Mouse (Mus musculus) neural tube, embryonic 14.5 days (tissue): ENCODE data around the gene Macf1. TPM values are rescaled to one million over a fixed set of nuclear protein-coding genes. Genes with fewer than 3 reads are reported as not detected.

Experiments
- ATAC-seq: fragments of 200-750 bp; cut with Nextera tagmentation; 2 replicates; pipeline ENCODE4 v1.8.0; 2017; ENCODE audit warnings: low read depth, mild to moderate bottlenecking, moderate TSS enrichment, moderate library complexity
- H3K27ac ChIP-seq: fragments of 300-500 bp; sonication (generic); 2 replicates; pipeline ENCODE4 v1.5.1; 2014; ENCODE audit warnings: low read depth, mild to moderate bottlenecking, control low read depth, low read length, moderate library complexity, mixed read lengths
- H3K27me3 ChIP-seq: fragments of 300-500 bp; sonication (generic); 2 replicates; pipeline ENCODE4 v1.6.1; 2014; ENCODE audit warnings: low read length; ENCODE audit not compliant: control insufficient read depth, insufficient read depth
- H3K36me3 ChIP-seq: fragments of 300-500 bp; sonication (generic); 2 replicates; pipeline ENCODE4 v1.6.1; 2014; ENCODE audit warnings: low read length, mixed read lengths; ENCODE audit not compliant: control insufficient read depth, insufficient read depth
- H3K4me1 ChIP-seq: fragments of 300-500 bp; sonication (generic); 2 replicates; pipeline ENCODE4 v1.6.1; 2014; ENCODE audit warnings: low read length; ENCODE audit not compliant: control insufficient read depth, insufficient read depth
- H3K4me2 ChIP-seq: fragments of 300-500 bp; sonication (generic); 2 replicates; pipeline ENCODE4 v1.6.1; 2014; ENCODE audit warnings: mild to moderate bottlenecking, low read depth, low read length, control low read depth
- H3K4me3 ChIP-seq: fragments of 300-500 bp; sonication (generic); 2 replicates; pipeline ENCODE4 v1.5.1; 2014; ENCODE audit warnings: low read depth, low read length, control low read depth, mixed read lengths
- H3K9ac ChIP-seq: fragments of 300-500 bp; sonication (generic); replicated peaks from 2 replicates; pipeline ENCODE4 v1.6.1; 2014; ENCODE audit warnings: low read depth, mild to moderate bottlenecking, control low read depth, low read length, mixed read lengths
- H3K9me3 ChIP-seq: fragments of 300-500 bp; sonication (generic); 2 replicates; pipeline ENCODE4 v1.6.1; 2016; ENCODE audit warnings: low read length; ENCODE audit not compliant: control insufficient read depth
- WGBS: fragments of 180-500 bp; shearing (Covaris S2); extraction: QIAGEN DNeasy Blood & Tissue Kit; methylation state at CpG from one replicate; pipeline ENCODE4 v1.1.7; 2014; 5-methylcytosine and 5-hydroxymethylcytosine counted together
- polyA plus RNA-seq: library from polyadenylated mRNA; unstranded; fragments of >200 nt; fragmentation: Nextera tagmentation; extraction: Ambion mirVana; gene quantifications from 2 replicates; pipeline ENCODE4 v1.2.1, GENCODE M21; 2014

The Macf1 gene
- polyA plus RNA-seq, 1 experiment from 2014 or later: 144 TPM

- no peaks in the 10 kb centered on the region for H3K9me3 ChIP-seq
Observed at GRCm38 (mm10) chr4:123685046-123685445, 886 bp upstream of the Macf1 start.

GRCm38 (mm10) chr4:123682291-123682690 lies 1.9 kb downstream of the Macf1 start:
- Histone ChIP-seq H3K36me3 (peaks cover 14% of the 10 kb centered on the region), H3K27me3 (no peaks in the 10 kb centered on the region), H3K4me2 (no peak overlapping the region), H3K4me3 (no peak overlapping the region), H3K9me3 (no peaks in the 10 kb centered on the region), H3K9ac (no peak overlapping the region), H3K4me1 (peaks cover 25% of the 10 kb centered on the region), H3K27ac (no peak overlapping the region)
- 75% methylated on average over 8 of the region's 8 CpGs for WGBS
- ATAC-seq: no peak

More at GRCm38 (mm10) chr4:123685046-123685445, 886 bp upstream of the Macf1 start:
- no peak for ATAC-seq
- Histone ChIP-seq H3K4me1 (peaks cover 24% of the 10 kb centered on the region), H3K27ac (no peak overlapping the region; the same call in 1 of the 2 replicates), H3K27me3 (no peaks in the 10 kb centered on the region), H3K36me3 (peaks cover 14% of the 10 kb centered on the region), H3K4me2 (peak overlapping the region; percentile 92), H3K9ac (peak overlapping the region; percentile 97; the same call in 1 of the 2 replicates), H3K4me3 (peak overlapping the region; percentile 95)
- WGBS: 74% methylated on average over 7 of the region's 7 CpGs

DNA sequence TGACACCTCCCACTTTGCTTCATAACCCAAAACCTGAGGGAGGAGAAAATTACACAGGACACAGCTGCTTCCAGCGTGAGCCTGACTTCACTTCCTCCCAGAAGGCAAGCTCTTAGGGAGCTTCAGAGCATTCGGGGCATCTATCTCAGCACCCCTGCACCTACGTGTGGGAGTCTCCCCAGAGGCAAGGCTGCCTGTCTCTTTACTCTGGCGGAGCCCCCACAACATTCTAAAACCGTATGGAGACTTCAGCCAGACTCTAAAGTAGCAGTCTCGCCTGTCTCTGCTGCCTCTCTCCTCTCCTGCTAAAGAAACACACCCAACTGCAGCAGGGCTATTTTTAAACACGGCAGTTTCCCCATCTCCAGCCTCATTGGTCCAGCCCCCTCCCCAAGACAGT lies 3.2 kb downstream of the Macf1 start:
- H3K9me3 ChIP-seq: no peaks in the 10 kb centered on the region
- H3K36me3 ChIP-seq: peaks cover 14% of the 10 kb centered on the region
- H3K9ac ChIP-seq: no peak overlapping the region
- no peaks in the 10 kb centered on the region for H3K27me3 ChIP-seq
- H3K4me1 ChIP-seq: peaks cover 35% of the 10 kb centered on the region
- WGBS: 51% methylated on average over 7 of the region's 7 CpGs
- ATAC-seq: no peak
- H3K4me3 ChIP-seq: no peak overlapping the region
- H3K27ac ChIP-seq: no peak overlapping the region
- H3K4me2 ChIP-seq: no peak overlapping the region

GRCm38 (mm10) chr4:123677060-123677804 lies 6.9 kb downstream of the Macf1 start:
- H3K4me3 ChIP-seq: no peak overlapping the region
- peak overlapping the region; percentile 29; the same call in 1 of the 2 replicates for H3K9ac ChIP-seq
- peaks cover 16% of the 10 kb centered on the region for H3K4me1 ChIP-seq
- no peak overlapping the region for H3K4me2 ChIP-seq
- ATAC-seq: 0 out of 2 replicates have a peak, but pooled peaks have one; percentile 18
- WGBS: 15% methylated on average over 10 of the region's 10 CpGs
- H3K27ac ChIP-seq: peak overlapping the region; percentile 66
- H3K27me3 ChIP-seq: no peaks in the 10 kb centered on the region
- H3K36me3 ChIP-seq: no peaks in the 10 kb centered on the region; the same call in 1 of the 2 replicates
- H3K9me3 ChIP-seq: no peaks in the 10 kb centered on the region

GRCm38 (mm10) chr4:123670598-123670997 lies 13.6 kb downstream of the Macf1 start:
- H3K36me3 ChIP-seq: no peaks in the 10 kb centered on the region; the same call in 1 of the 2 replicates
- H3K27ac ChIP-seq: no peak overlapping the region
- no peaks in the 10 kb centered on the region for H3K9me3 ChIP-seq
- peaks cover 31% of the 10 kb centered on the region for H3K4me1 ChIP-seq
- no peak overlapping the region for H3K4me2 ChIP-seq
- no peak overlapping the region for H3K9ac ChIP-seq
- peak; percentile 53; the same call in 1 of the 2 replicates for ATAC-seq
- no peak overlapping the region for H3K4me3 ChIP-seq
- no peaks in the 10 kb centered on the region for H3K27me3 ChIP-seq

DNA sequence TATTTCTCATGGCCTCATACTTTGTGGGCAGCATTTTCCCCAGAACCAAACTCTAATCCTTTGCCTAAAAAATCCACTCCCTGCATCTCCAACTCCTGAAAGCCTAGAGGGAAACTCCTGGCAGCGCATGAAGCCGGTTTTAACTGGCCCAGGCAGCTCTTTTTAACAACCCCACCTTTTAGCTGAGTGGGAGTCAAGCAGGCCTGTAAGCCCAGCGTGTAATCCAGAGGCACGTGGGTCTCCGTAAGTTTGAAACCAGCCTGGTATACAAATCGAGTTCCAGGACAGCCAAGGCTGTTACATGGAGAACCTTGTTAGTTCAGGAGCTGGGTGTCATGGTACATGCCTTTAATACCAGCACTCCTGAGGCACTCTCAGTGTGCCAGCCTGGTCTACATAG lies 14.5 kb downstream of the Macf1 start:
- H3K4me2 ChIP-seq: no peak overlapping the region
- H3K27ac ChIP-seq: no peak overlapping the region
- H3K4me1 ChIP-seq: peaks cover 38% of the 10 kb centered on the region
- no peaks in the 10 kb centered on the region; the same call in 1 of the 2 replicates for H3K36me3 ChIP-seq
- ATAC-seq: no peak
- no peak overlapping the region for H3K9ac ChIP-seq
- no peaks in the 10 kb centered on the region for H3K27me3 ChIP-seq
- no peaks in the 10 kb centered on the region for H3K9me3 ChIP-seq
- 80% methylated on average over 6 of the region's 6 CpGs for WGBS
- H3K4me3 ChIP-seq: no peak overlapping the region

DNA sequence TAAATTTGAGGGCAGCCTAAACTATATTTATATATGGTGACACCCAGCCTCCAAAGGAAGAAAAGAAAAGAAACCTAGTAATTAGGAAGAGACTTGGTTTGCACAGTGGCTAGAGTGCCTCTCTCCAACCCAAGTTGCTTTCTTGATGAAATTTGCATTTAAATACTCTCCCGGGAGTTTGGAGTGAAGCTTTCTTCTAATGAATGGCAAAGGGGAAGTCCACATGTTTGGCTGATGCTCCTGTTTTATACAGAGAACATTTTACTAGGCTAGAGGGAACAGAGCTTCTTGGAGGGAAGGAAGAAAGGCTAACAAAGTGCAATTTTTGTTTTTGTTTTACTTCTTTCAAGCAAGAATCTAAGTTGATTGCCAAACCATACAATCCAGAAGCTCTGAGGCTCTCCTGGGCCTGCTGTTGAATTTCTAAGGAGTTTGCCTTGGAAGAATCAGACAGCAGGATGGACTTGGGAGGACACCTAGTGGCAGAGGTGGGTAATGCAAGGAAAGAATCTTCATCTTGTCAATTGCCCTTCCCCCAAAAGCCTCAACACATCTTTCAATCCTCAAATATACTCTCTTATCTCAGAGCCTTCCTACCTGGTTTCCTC lies 16.8 kb downstream of the Macf1 start:
- Histone ChIP-seq H3K9me3 (no peaks in the 10 kb centered on the region), H3K9ac (no peak overlapping the region), H3K4me2 (no peak overlapping the region), H3K4me1 (peaks cover 51% of the 10 kb centered on the region), H3K36me3 (no peaks in the 10 kb centered on the region; the same call in 1 of the 2 replicates), H3K27ac (peak overlapping the region; percentile 22; the same call in 1 of the 2 replicates), H3K27me3 (no peaks in the 10 kb centered on the region), H3K4me3 (no peak overlapping the region)
- WGBS: 9% methylated on average over 1 of the region's 1 CpGs
- ATAC-seq: no peak

DNA sequence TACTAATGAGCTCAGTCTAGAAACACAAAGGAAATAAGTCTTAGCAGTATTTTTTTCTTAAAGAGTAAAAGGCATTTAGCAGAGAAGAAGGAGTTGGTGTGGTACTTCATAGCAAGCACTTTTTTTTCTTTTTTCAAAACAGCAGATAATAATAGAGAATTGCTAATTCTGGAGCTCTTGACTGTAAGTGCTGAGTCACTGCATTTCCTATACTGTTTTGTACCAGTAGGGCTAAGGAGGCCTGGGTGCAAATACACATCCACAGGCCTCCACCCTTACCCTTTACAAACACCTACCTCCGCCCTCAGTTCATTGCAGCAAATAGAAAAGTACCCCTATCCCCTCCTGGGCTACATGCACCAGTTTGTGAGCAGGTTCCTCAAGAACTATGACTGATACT lies 17.6 kb downstream of the Macf1 start:
- no peaks in the 10 kb centered on the region for H3K27me3 ChIP-seq
- H3K36me3 ChIP-seq: no peaks in the 10 kb centered on the region; the same call in 1 of the 2 replicates
- WGBS: 75% methylated on average over 1 of the region's 1 CpGs
- H3K27ac ChIP-seq: peak overlapping the region; percentile 22; the same call in 1 of the 2 replicates
- H3K9me3 ChIP-seq: no peaks in the 10 kb centered on the region
- peaks cover 56% of the 10 kb centered on the region for H3K4me1 ChIP-seq
- no peak overlapping the region for H3K4me2 ChIP-seq
- H3K4me3 ChIP-seq: no peak overlapping the region
- no peak for ATAC-seq
- no peak overlapping the region for H3K9ac ChIP-seq

DNA sequence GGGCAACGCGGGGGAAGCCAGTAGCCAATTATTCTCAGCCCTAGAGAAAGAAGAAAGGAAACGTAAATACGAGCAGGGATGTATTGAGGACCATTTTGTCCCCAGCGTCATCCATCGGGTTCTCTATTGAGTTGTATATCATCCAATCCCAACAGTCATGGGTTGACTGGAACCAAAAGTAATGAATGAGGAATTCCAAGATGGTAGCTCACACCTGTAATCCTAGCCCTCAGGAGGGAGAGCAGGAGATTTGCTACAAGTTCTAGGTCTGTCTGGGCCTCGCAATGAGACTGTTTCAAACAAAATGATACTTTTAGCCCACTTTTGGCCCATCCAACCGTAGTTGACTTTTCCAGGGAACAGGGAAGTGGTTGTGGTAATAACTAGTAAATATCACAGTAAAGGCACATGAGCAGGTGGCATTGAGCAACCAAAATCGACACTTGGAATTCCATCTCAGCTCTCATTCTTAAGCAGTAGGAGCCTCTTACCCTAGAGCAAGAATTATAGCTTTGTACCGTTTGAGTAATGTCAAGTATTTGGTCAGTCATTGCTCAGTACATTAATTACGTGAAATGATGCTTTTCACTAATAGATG lies 18.4 kb downstream of the Macf1 start:
- WGBS: 27% methylated on average over 11 of the region's 11 CpGs
- peak overlapping the region; percentile 99 for H3K27ac ChIP-seq
- H3K4me1 ChIP-seq: peaks cover 54% of the 10 kb centered on the region
- no peaks in the 10 kb centered on the region for H3K9me3 ChIP-seq
- H3K4me2 ChIP-seq: peak overlapping the region; percentile 89
- no peak for ATAC-seq
- peak overlapping the region; percentile 98; the same call in 1 of the 2 replicates for H3K9ac ChIP-seq
- H3K36me3 ChIP-seq: no peaks in the 10 kb centered on the region
- H3K27me3 ChIP-seq: no peaks in the 10 kb centered on the region
- H3K4me3 ChIP-seq: peak overlapping the region; percentile 78
